Mouse (Mus musculus) large intestine, adult 2 months (tissue): ENCODE measurements around the gene Dnajc16. TPM values are rescaled to one million over a fixed set of nuclear protein-coding genes. Genes with fewer than 3 reads are reported as not detected.

Experiments
- DNase-seq: peaks from one replicate; pipeline ENCODE4 v3.0.0-alpha.2; 2012; ENCODE audit warnings: low read depth, low spot score
- WGBS: fragments of 180-500 bp; shearing (Covaris S2); methylation state at CpG from one replicate; pipeline ENCODE4 v1.1.7; 2018; 5-methylcytosine and 5-hydroxymethylcytosine counted together
- polyA plus RNA-seq: library from polyadenylated mRNA; depleted of rRNA; stranded (reverse); fragments of >200 nt; gene quantifications from 2 replicates; pipeline ENCODE4 v1.2.3, GENCODE M21; 2012

Dnajc16 gene
- polyA plus RNA-seq, 1 experiment = 6.3 TPM

DNA sequence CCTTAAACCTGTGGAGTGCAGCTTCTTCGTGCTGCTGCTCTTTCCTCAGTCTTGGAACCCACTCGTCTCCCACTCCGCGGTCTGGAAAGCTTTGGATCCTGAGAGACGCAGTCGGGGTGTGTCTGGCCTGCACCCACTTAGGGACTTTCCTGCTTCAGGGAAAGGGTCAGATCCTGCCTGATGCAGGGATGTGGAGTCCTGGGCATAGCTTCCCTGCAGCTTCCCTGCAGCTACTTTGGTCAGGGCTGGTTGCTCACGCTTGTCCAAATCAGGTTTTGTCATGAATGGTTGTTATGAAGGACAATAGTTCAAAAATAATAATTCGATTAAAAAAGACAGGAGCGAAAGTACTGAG, 55.5 kb downstream of the Dnajc16 start:
- no peak for DNase-seq
- 31% methylated on average over 9 of the region's 9 CpGs for WGBS

DNA sequence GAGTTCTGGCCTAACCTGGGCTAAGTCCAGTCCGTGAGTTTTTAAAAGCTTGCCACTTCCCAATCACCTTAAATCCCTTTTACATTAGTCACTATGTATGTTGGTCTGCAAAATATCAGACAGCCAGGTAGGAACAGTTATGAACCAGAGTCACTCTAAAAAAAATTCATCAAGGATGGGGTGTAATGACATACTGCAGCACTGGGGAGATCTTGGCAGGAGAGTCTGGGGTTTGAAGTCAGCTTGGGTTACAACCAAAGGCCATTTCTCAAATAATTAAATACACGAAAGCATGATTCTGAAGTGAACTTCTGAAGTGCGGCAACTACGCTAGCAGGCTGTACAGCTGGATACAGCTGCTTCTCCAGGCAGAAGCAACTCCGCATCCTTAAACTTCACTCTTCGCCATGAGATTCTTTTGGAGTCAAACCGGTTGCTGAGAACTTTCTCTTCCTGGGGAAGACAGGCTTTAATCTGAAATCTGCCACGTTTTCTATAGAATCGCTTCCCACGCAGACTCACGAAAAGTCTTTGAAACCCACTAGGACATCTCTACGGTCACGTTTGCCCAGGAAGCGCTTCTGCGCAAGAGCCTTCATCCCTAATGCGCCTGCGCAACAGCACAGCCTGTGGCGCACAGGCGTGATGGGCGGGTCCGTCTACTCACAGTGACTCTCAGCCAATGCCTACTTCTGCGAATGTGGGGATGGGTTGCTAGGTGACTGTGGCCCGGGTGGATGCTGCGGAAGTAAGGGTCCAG, 56.1 kb downstream of the Dnajc16 start:
- 9% methylated on average over 24 of the region's 24 CpGs for WGBS
- no peak for DNase-seq

DNA sequence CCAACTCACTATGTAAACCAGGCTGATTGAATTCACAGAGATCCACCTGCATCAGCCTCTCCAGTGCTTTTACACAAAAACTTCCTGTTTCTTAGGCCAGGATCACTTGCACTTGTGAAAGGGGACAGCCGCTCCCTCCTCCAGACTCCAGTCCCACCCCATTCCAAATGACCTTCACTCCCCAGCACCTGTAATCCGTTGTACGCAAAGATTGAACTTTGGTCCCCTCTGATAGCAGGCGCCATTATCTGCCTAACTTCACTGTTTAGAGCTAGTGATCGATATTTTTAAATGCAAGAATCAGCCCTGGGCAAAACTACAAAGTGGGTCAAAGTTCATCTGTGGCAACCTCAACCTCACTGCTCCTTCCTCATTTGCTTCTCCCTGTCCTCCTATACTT, 59.0 kb downstream of the Dnajc16 start:
- no peak for DNase-seq
- 36% methylated on average over 5 of the region's 5 CpGs for WGBS

GRCm38 (mm10) chr4:141730401-141730800, 60.3 kb downstream of the Dnajc16 start:
- no peak for DNase-seq
- 87% methylated on average over 13 of the region's 13 CpGs for WGBS

DNA sequence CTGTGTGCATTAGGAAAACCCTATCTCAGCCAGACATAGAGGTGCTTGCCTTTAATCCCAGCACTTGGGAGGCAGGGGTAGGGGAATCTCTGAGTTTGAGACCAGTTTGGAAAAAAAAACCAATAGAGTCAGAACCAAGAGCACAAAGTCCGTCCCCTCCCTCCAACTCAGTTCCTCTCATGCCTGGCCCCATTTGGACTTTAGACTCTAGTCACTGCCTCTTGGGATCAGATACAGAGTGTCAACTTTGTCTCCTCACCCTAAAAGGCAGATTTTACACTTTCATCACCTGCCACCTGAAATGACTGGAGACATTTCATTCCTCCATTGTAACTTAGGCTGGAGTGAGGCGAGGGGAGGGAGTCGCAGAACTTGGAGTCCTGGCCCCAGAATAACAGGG, 61.5 kb downstream of the Dnajc16 start:
- DNase-seq = peak; percentile 94
- 38% methylated on average over 3 of the region's 3 CpGs for WGBS

DNA sequence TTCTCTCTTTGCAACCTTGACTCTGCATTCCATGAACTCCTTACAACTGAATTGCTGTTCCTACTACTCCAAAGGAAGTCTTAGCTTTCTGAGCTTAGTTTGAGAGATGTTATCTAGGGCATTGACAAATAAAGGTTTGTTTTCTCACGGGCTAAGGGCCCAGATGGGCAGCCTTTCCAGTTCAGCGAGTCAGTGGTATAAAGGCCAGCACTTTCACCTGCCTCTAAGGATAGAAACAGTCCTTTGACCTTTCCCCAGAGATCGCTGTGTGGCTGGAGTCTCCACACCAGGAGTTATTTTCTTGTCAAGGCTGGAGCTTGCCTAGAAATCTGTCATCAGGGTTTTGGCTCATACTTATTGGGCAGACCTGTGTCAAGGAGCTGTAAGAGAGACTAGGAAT, 65.0 kb downstream of the Dnajc16 start:
- 24% methylated on average over 3 of the region's 3 CpGs for WGBS
- DNase-seq = no peak

GRCm38 (mm10) chr4:141725277-141725676, 65.5 kb downstream of the Dnajc16 start:
- DNase-seq = no peak
- WGBS = 30% methylated on average over 5 of the region's 5 CpGs

GRCm38 (mm10) chr4:141724594-141724993, 66.1 kb downstream of the Dnajc16 start:
- DNase-seq = no peak
- 63% methylated on average over 11 of the region's 11 CpGs for WGBS

- no peak for DNase-seq
- WGBS = 7% methylated on average over 13 of the region's 13 CpGs
Observed at GRCm38 (mm10) chr4:141723673-141724068, 67.1 kb downstream of the Dnajc16 start.

- 1% methylated on average over 101 of the region's 105 CpGs for WGBS
- DNase-seq = no peak
Observed at GRCm38 (mm10) chr4:141722731-141723672, 67.7 kb downstream of the Dnajc16 start, which contains the start of gene Ddi2. Gene Ddi2 (minus strand): TSS chr4:141723419.

DNA sequence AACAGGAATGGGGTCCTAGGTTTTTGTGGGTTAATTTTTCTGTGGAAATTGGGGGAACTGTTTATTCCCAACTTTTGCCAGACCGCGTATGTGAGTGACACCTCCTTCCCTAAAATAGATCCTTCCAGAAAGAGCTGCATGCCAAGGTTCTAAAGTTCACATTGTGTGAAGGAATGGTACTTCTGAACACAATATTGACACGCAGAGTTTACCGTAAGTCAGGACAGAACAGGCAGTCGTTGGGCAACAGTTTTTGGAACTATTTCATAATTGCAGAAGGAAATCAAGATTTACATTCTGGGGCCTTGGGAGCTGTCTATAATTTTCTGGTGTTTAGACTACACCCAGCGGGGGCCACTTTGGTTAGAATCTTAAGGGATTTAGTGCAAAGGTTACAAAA, 68.8 kb downstream of the Dnajc16 start:
- DNase-seq = no peak
- WGBS = 5% methylated on average over 6 of the region's 6 CpGs

GRCm38 (mm10) chr4:141720761-141721523, 69.8 kb downstream of the Dnajc16 start:
- DNase-seq = no peak
- 4% methylated on average over 6 of the region's 6 CpGs for WGBS

DNA sequence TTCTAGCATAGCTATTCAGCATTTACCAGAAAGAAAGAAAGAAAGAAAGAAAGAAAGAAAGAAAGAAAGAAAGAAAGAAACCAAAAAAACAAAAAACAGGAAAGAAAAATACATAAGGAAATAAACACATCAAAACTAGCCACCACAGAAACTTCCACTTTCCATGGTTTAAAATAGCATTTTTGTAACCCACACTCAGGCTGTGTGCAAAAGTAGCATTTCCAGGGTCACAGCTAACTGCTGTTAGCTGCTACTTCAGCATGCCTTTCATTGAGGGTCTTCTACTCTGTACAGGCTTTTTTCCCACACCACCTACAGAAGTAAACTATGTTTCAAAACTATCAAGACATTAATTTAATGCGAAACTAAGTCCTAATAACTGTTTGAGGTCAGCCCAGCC, 71.4 kb downstream of the Dnajc16 start:
- WGBS = 82% methylated on average over 1 of the region's 1 CpGs
- DNase-seq = no peak

DNA sequence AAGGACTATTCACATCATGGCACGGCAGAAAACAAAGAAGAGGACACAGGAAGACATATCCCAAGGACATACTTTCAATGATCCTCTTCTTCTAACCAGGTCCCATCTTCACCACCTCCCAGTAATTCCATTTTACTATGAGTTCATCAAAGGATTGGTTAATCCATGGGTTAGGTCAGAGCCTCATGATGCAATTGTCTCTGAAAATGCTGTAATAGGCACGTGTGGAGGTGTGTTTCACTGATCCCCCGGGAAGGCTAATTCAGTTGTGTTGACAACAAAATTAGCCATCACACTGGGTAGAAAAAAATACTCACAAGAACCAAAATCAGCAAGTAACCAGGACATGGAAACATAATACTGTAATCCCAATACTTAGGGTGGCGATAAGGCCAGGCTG, 73.1 kb downstream of the Dnajc16 start:
- DNase-seq = no peak
- 70% methylated on average over 4 of the region's 4 CpGs for WGBS

DNA sequence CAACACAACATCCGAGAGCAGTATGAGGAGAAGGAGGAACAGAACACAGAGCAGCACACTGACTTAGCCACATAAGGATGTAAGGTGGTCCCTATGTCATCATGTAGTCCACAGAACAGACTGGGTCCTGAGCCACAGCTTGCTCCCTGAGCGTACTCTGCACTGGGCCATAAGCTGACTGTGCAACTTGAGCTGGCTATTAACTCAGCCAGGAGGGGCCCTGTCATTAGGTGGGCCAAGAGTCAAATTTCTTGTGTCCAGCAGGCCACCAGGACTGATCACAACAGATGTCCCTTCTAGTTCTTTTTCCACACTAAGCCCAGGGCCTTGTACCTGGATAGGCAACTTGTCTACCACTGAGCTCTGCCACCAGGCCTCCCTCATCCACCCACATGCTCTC, 75.7 kb downstream of the Dnajc16 start:
- DNase-seq = no peak
- 56% methylated on average over 2 of the region's 2 CpGs for WGBS

GRCm38 (mm10) chr4:141713598-141714142, 77.1 kb downstream of the Dnajc16 start:
- 41% methylated on average over 5 of the region's 5 CpGs for WGBS

GRCm38 (mm10) chr4:141711250-141711649, 79.5 kb downstream of the Dnajc16 start:
- DNase-seq = no peak
- WGBS = 94% methylated on average over 1 of the region's 1 CpGs

More at GRCm38 (mm10) chr4:141713598-141714142, 77.1 kb downstream of the Dnajc16 start:
- DNase-seq = no peak
